Mouse (Mus musculus): ENCODE data around the gene Trim38. TPM values are rescaled to one million over a fixed set of nuclear protein-coding genes. Genes with fewer than 3 reads are reported as not detected.

The Trim38 gene
- polyA plus RNA-seq, 1 experiment, result not detected

- H3K4me3 ChIP-seq, result peak overlapping the region; percentile 47
- TF ChIP-seq USF1 (IDR thresholded peaks at IDR 0.05; ENCODE audit: low read depth), result no peak
- no peak for TF ChIP-seq MYOG (IDR thresholded peaks at IDR 0.05; ENCODE audit: control insufficient read depth in 1 of 3, insufficient read depth in 1 of 3, insufficient read length in 2 of 3, low read depth in 2 of 3)
- TF ChIP-seq REST (IDR thresholded peaks at IDR 0.05; ENCODE audit: insufficient read depth, insufficient read length), result no peak
- no peak for TF ChIP-seq E2F4 (IDR thresholded peaks at IDR 0.05; ENCODE audit: insufficient read depth)
- no peak for TF ChIP-seq TCF3 (IDR thresholded peaks at IDR 0.05; ENCODE audit: insufficient read length, low read depth)
- H3K36me3 ChIP-seq (ENCODE audit: control insufficient read depth, insufficient read depth), result no peaks in the 10 kb centered on the region
- no peaks in the 10 kb centered on the region for H3K79me2 ChIP-seq (ENCODE audit: control insufficient read depth, insufficient read depth)
- H3K4me2 ChIP-seq (ENCODE audit: low read depth), result peak overlapping the region; percentile 69
- H3K27me3 ChIP-seq (ENCODE audit: control insufficient read depth, insufficient read depth, insufficient read length), result no peaks in the 10 kb centered on the region
- no peak overlapping the region for H3ac ChIP-seq (ENCODE audit: control insufficient read depth, insufficient read length)
These were observed 31.7 kb upstream of the Trim38 start for GRCm38 (mm10) chr13:23738041-23738440.

DNA sequence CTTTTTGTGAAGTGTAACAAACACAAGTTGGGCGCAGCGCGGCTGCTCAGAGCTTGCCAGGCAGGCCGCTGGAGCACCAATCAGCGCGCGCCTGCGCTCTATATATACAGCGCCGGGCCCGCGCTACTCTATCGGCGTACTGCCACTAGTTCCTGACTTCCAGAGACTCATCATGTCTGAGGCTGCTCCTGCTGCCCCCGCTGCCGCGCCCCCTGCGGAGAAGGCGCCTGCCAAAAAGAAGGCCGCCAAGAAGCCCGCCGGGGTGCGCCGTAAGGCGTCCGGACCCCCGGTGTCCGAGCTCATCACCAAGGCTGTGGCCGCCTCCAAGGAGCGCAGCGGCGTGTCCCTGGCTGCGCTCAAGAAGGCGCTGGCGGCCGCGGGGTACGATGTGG lies 31.0 kb upstream of the Trim38 start, which contains the start of gene Hist1h1c:
Hist1h1c (plus strand) TSS at position 132 of the 392 bp plus-strand sequence.
- H3K36me3 ChIP-seq (ENCODE audit: control insufficient read depth, insufficient read depth), result no peaks in the 10 kb centered on the region
- H3ac ChIP-seq (ENCODE audit: control insufficient read depth, insufficient read length), result no peak within 1 kb of the TSS
- H3K4me3 ChIP-seq, result peak within 1 kb of the TSS; percentile 47
- H3K27me3 ChIP-seq (ENCODE audit: control insufficient read depth, insufficient read depth, insufficient read length), result no peaks in the 10 kb centered on the region
- TF ChIP-seq POLR2A (IDR thresholded peaks at IDR 0.05; ENCODE audit: insufficient read length, low read depth) (peak; percentile 96), TCF12 (IDR thresholded peaks at IDR 0.05; ENCODE audit: insufficient read depth, poor library complexity, severe bottlenecking) (no peak), MYOG (IDR thresholded peaks at IDR 0.05; ENCODE audit: control insufficient read depth in 1 of 3, insufficient read depth in 1 of 3, insufficient read length in 2 of 3, low read depth in 2 of 3) (no peak), POLR2AphosphoS2 (IDR thresholded peaks at IDR 0.05; ENCODE audit: insufficient read length, low read depth) (peak; percentile 99), CEBPB (IDR thresholded peaks at IDR 0.05; ENCODE audit: insufficient read depth, poor library complexity, severe bottlenecking) (no peak), USF1 (IDR thresholded peaks at IDR 0.05; ENCODE audit: low read depth) (no peak)
- H3K79me2 ChIP-seq (ENCODE audit: control insufficient read depth, insufficient read depth), result no peaks in the 10 kb centered on the region
- H3K4me2 ChIP-seq (ENCODE audit: low read depth), result peak within 1 kb of the TSS; percentile 85

DNA sequence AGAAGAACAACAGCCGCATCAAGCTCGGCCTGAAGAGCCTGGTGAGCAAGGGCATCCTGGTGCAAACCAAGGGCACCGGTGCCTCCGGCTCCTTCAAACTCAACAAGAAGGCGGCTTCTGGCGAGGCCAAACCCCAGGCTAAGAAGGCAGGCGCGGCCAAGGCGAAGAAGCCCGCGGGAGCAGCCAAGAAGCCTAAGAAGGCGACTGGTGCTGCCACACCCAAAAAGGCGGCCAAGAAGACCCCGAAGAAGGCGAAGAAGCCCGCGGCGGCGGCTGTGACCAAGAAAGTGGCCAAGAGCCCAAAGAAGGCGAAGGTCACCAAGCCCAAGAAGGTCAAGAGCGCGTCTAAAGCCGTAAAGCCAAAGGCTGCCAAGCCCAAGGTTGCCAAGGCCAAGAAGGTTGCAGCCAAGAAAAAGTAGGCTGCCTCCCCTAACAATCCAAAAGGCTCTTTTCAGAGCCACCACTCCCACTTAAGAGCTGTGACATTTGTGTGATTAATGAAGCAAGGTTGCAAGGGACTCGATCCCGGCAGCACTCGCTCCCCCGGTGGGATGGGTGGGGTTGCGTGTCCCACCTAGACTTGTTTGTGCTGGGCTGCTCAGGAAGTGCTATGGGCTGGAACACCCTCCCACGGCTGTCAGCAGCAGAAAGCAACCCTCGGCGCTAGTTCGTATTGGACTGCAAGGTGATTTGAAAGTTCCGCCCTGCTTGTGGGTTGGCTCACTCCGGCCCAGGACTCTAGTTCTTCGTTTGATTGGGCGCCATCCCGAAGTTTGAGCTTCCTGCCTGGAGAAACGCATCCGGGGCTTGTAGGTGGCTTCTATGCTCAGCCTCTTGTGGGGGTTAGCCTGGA lies 30.4 kb upstream of the Trim38 start:
- no peaks in the 10 kb centered on the region for H3K79me2 ChIP-seq (ENCODE audit: control insufficient read depth, insufficient read depth)
- H3K4me2 ChIP-seq (ENCODE audit: low read depth), result peak overlapping the region; percentile 85
- no peak overlapping the region for H3ac ChIP-seq (ENCODE audit: control insufficient read depth, insufficient read length)
- TF ChIP-seq POLR2AphosphoS2 (IDR thresholded peaks at IDR 0.05; ENCODE audit: insufficient read length, low read depth) (peak; percentile 97), POLR2A (IDR thresholded peaks at IDR 0.05; ENCODE audit: insufficient read length, low read depth) (peak; percentile 90), REST (IDR thresholded peaks at IDR 0.05; ENCODE audit: insufficient read depth, insufficient read length) (no peak), MYOG (IDR thresholded peaks at IDR 0.05; ENCODE audit: control insufficient read depth in 1 of 3, insufficient read depth in 1 of 3, insufficient read length in 2 of 3, low read depth in 2 of 3) (no peak), SRF (IDR thresholded peaks at IDR 0.05; ENCODE audit: control insufficient read depth, insufficient read length, low read depth) (no peak), MAX (IDR thresholded peaks at IDR 0.05; ENCODE audit: low read depth) (no peak), E2F4 (IDR thresholded peaks at IDR 0.05; ENCODE audit: insufficient read depth) (peak; percentile 95), TCF12 (IDR thresholded peaks at IDR 0.05; ENCODE audit: insufficient read depth, poor library complexity, severe bottlenecking) (no peak), USF1 (IDR thresholded peaks at IDR 0.05; ENCODE audit: low read depth) (no peak), TCF3 (IDR thresholded peaks at IDR 0.05; ENCODE audit: insufficient read length, low read depth) (no peak), CEBPB (IDR thresholded peaks at IDR 0.05; ENCODE audit: insufficient read depth, poor library complexity, severe bottlenecking) (no peak)
- no peaks in the 10 kb centered on the region for H3K36me3 ChIP-seq (ENCODE audit: control insufficient read depth, insufficient read depth)
- H3K27me3 ChIP-seq (ENCODE audit: control insufficient read depth, insufficient read depth, insufficient read length), result no peaks in the 10 kb centered on the region
- peak overlapping the region; percentile 47 for H3K4me3 ChIP-seq

- H3ac ChIP-seq (ENCODE audit: control insufficient read depth, insufficient read length), result no peak overlapping the region
- no peaks in the 10 kb centered on the region for H3K27me3 ChIP-seq (ENCODE audit: control insufficient read depth, insufficient read depth, insufficient read length)
- H3K4me2 ChIP-seq (ENCODE audit: low read depth), result peak overlapping the region; percentile 85
- H3K4me3 ChIP-seq, result peak overlapping the region; percentile 47
- H3K79me2 ChIP-seq (ENCODE audit: control insufficient read depth, insufficient read depth), result no peaks in the 10 kb centered on the region
- no peaks in the 10 kb centered on the region for H3K36me3 ChIP-seq (ENCODE audit: control insufficient read depth, insufficient read depth)
- TF ChIP-seq POLR2AphosphoS2 (IDR thresholded peaks at IDR 0.05; ENCODE audit: insufficient read length, low read depth), result peak; percentile 74
- no peak for TF ChIP-seq E2F4 (IDR thresholded peaks at IDR 0.05; ENCODE audit: insufficient read depth)
- TF ChIP-seq TCF12 (IDR thresholded peaks at IDR 0.05; ENCODE audit: insufficient read depth, poor library complexity, severe bottlenecking), result no peak
- TF ChIP-seq POLR2A (IDR thresholded peaks at IDR 0.05; ENCODE audit: insufficient read length, low read depth), result peak; percentile 8
- TF ChIP-seq TCF3 (IDR thresholded peaks at IDR 0.05; ENCODE audit: insufficient read length, low read depth), result no peak
- TF ChIP-seq CEBPB (IDR thresholded peaks at IDR 0.05; ENCODE audit: insufficient read depth, poor library complexity, severe bottlenecking), result no peak
These were observed 29.8 kb upstream of the Trim38 start for GRCm38 (mm10) chr13:23739922-23740252.

- no peaks in the 10 kb centered on the region for H3K36me3 ChIP-seq (ENCODE audit: control insufficient read depth, insufficient read depth)
- peak overlapping the region; percentile 47 for H3K4me3 ChIP-seq
- H3K4me2 ChIP-seq (ENCODE audit: low read depth), result peak overlapping the region; percentile 85
- TF ChIP-seq REST (IDR thresholded peaks at IDR 0.05; ENCODE audit: insufficient read depth, insufficient read length), result no peak
- no peak for TF ChIP-seq CEBPB (IDR thresholded peaks at IDR 0.05; ENCODE audit: insufficient read depth, poor library complexity, severe bottlenecking)
- TF ChIP-seq MYOG (IDR thresholded peaks at IDR 0.05; ENCODE audit: control insufficient read depth in 1 of 3, insufficient read depth in 1 of 3, insufficient read length in 2 of 3, low read depth in 2 of 3), result no peak
- no peak for TF ChIP-seq MAX (IDR thresholded peaks at IDR 0.05; ENCODE audit: low read depth)
- no peak for TF ChIP-seq TCF12 (IDR thresholded peaks at IDR 0.05; ENCODE audit: insufficient read depth, poor library complexity, severe bottlenecking)
- H3K79me2 ChIP-seq (ENCODE audit: control insufficient read depth, insufficient read depth), result no peaks in the 10 kb centered on the region
- no peaks in the 10 kb centered on the region for H3K27me3 ChIP-seq (ENCODE audit: control insufficient read depth, insufficient read depth, insufficient read length)
- H3ac ChIP-seq (ENCODE audit: control insufficient read depth, insufficient read length), result no peak overlapping the region
These were observed 29.4 kb upstream of the Trim38 start for GRCm38 (mm10) chr13:23740256-23740840.

All from myocyte (in vitro differentiated cells).